Mouse (Mus musculus): ENCODE data around the gene Grid1.

DNA sequence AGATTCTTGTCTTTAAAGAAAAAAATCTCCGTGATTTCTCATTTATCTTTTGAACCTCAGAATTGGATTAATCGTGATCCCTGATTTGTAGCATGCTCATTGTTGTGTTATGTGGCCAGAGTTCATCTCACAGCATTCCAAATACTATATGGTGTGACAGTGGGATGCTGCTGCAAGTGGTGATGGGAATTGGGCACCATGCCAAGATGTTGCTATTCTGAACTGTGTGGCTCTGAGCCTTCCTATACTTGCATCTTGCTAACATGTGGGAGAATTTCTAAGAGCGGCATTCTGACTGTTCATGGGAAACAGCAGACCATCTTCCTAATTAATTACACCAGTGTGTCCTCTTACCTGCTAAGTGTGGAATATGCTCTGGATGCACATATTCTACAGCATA lies 332.5 kb downstream of the Grid1 start:
- TF ChIP-seq POLR2A (IDR thresholded peaks at IDR 0.05; ENCODE audit: insufficient read length, low read depth) (no peak), E2F4 (IDR thresholded peaks at IDR 0.05; ENCODE audit: insufficient read depth) (no peak), MYOD1 (IDR thresholded peaks at IDR 0.05; ENCODE audit: control insufficient read depth in 1 of 3, insufficient read length in 2 of 3, low read depth in 2 of 3) (no peak), MAX (IDR thresholded peaks at IDR 0.05; ENCODE audit: low read depth) (no peak), USF1 (IDR thresholded peaks at IDR 0.05; ENCODE audit: low read depth) (no peak), TCF12 (IDR thresholded peaks at IDR 0.05; ENCODE audit: insufficient read depth, poor library complexity, severe bottlenecking) (no peak), MYOG (IDR thresholded peaks at IDR 0.05; ENCODE audit: control insufficient read depth in 1 of 3, insufficient read depth in 1 of 3, insufficient read length in 2 of 3, low read depth in 2 of 3) (no peak), REST (IDR thresholded peaks at IDR 0.05; ENCODE audit: insufficient read depth, insufficient read length) (no peak), TCF3 (IDR thresholded peaks at IDR 0.05; ENCODE audit: insufficient read length, low read depth) (no peak)

Data from myocyte (in vitro differentiated cells).